Mouse (Mus musculus) lung, embryonic 14.5 days (tissue): ENCODE measurements around the gene 4933407L21Rik. TPM values are rescaled to one million over a fixed set of nuclear protein-coding genes. Genes with fewer than 3 reads are reported as not detected.

Experiments
- ATAC-seq: fragments of 200-750 bp; cut with Nextera tagmentation; 2 replicates; pipeline ENCODE4 v1.8.0; 2017; ENCODE audit warnings: mild to moderate bottlenecking, moderate TSS enrichment, moderate library complexity; ENCODE audit not compliant: insufficient read depth
- DNase-seq: peaks from one replicate; pipeline ENCODE4 v3.0.0-alpha.2; 2015
- H3K27ac ChIP-seq: fragments of 300-500 bp; sonication (generic); 2 replicates; pipeline ENCODE4 v1.5.1; 2014; ENCODE audit warnings: low read depth, mild to moderate bottlenecking, moderate library complexity
- H3K27me3 ChIP-seq: fragments of 300-500 bp; sonication (generic); 2 replicates; pipeline ENCODE4 v1.6.1; 2014; ENCODE audit warnings: low read length, control low read depth; ENCODE audit not compliant: insufficient read depth
- H3K36me3 ChIP-seq: fragments of 300-500 bp; sonication (generic); 2 replicates; pipeline ENCODE4 v1.6.1; 2014; ENCODE audit warnings: control low read depth; ENCODE audit not compliant: insufficient read depth
- H3K4me1 ChIP-seq: fragments of 300-500 bp; sonication (generic); 2 replicates; pipeline ENCODE4 v1.6.1; 2014; ENCODE audit warnings: antibody characterized with exemption, control low read depth; ENCODE audit not compliant: insufficient read depth
- H3K4me2 ChIP-seq: fragments of 300-500 bp; sonication (generic); 2 replicates; pipeline ENCODE4 v1.6.1; 2014; ENCODE audit warnings: mild to moderate bottlenecking
- H3K4me3 ChIP-seq: fragments of 300-500 bp; sonication (generic); 2 replicates; pipeline ENCODE4 v1.5.1; 2014; ENCODE audit warnings: low read depth, low read length
- H3K9ac ChIP-seq: fragments of 300-500 bp; sonication (generic); 2 replicates; pipeline ENCODE4 v1.6.1; 2014
- H3K9me3 ChIP-seq: fragments of 300-500 bp; sonication (generic); 2 replicates; pipeline ENCODE4 v1.6.1; 2016; ENCODE audit warnings: low read depth, low read length, control low read depth
- CTCF ChIP-seq: IDR thresholded peaks from 2 replicates; pipeline ENCODE4 v1.5.1; 2016; ENCODE audit warnings: antibody characterized with exemption, low read depth
- WGBS: fragments of 180-500 bp; shearing (Covaris S2); extraction: QIAGEN DNeasy Blood & Tissue Kit; methylation state at CpG from one replicate; pipeline ENCODE4 v1.1.7; 2014; 5-methylcytosine and 5-hydroxymethylcytosine counted together
- polyA plus RNA-seq: library from polyadenylated mRNA; unstranded; fragments of >200 nt; fragmentation: Nextera tagmentation; extraction: Ambion mirVana; gene quantifications from 2 replicates; pipeline ENCODE4 v1.2.1, GENCODE M21; 2014

Gene 4933407L21Rik
- polyA plus RNA-seq, 1 experiment from 2014 or later, result not detected

- Histone ChIP-seq H3K27ac (no peak overlapping the region), H3K9me3 (no peaks in the 10 kb centered on the region), H3K27me3 (no peaks in the 10 kb centered on the region), H3K4me3 (no peak overlapping the region), H3K4me2 (no peak overlapping the region), H3K9ac (no peak overlapping the region), H3K36me3 (no peaks in the 10 kb centered on the region), H3K4me1 (peaks cover 4% of the 10 kb centered on the region; the same call in 1 of the 2 replicates)
- WGBS, result 43% methylated on average over 1 of the region's 1 CpGs
- no peak for TF ChIP-seq CTCF
- ATAC-seq (no peak), DNase-seq (no peak)
These were observed 9.0 kb downstream of the 4933407L21Rik start for GRCm38 (mm10) chr1:85937323-85937722.

DNA sequence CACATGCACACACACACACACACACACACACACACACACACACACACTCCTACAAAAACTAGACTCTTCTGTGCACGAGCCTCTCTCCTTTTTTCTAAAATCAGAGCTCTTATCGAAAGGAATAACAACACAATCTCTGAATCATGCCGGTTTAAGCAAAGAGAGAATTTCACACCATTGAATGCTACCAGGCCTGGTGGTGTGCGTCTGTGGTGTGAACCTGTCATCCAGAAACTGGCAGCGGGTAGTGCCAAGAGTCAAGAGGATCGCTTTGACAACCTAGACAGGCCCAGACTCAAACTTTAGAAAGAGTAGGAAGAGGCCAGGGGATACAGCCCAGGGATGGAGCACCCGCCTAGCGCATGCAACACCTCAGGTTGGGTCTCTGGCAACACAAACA lies 14.0 kb downstream of the 4933407L21Rik start:
- Histone ChIP-seq H3K4me1 (no peaks in the 10 kb centered on the region), H3K36me3 (no peaks in the 10 kb centered on the region), H3K4me3 (no peak overlapping the region), H3K9me3 (no peaks in the 10 kb centered on the region), H3K9ac (no peak overlapping the region), H3K4me2 (no peak overlapping the region), H3K27ac (no peak overlapping the region), H3K27me3 (no peaks in the 10 kb centered on the region)
- WGBS, result 78% methylated on average over 8 of the region's 8 CpGs
- DNase-seq (no peak), ATAC-seq (no peak)
- no peak for TF ChIP-seq CTCF

DNA sequence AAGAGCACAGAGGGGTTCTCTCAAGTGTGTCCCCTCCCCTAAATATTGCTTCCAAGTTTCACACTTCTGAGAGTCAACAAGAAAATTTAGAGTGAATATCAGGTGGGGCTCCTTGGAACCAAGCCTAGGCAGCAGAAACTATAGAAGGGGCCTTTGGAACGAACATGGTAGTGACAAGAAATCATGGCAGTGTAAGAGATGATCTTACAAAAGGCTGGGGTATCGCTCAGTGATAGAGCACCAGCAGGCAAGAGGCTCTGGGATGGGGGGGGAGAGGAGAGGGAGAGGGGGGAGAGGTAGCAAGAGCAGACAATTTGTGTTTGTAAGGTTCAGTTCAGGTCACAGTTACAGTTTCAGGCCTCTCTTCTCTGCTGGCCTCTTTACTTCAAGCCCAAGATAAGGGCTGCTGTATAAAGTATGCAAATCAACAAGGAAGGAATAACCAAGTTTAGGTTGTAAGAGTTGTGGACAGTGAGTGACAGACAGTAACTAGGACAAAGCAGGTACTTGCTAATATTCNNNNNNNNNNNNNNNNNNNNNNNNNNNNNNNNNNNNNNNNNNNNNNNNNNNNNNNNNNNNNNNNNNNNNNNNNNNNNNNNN lies 20.9 kb downstream of the 4933407L21Rik start:
- Histone ChIP-seq H3K9me3 (no peaks in the 10 kb centered on the region), H3K36me3 (no peaks in the 10 kb centered on the region), H3K9ac (no peak overlapping the region), H3K4me2 (no peak overlapping the region), H3K27me3 (no peaks in the 10 kb centered on the region), H3K4me3 (no peak overlapping the region), H3K4me1 (no peaks in the 10 kb centered on the region), H3K27ac (no peak overlapping the region)
- 67% methylated on average over 2 of the region's 2 CpGs for WGBS
- no peak for TF ChIP-seq CTCF
- ATAC-seq, result no peak
- DNase-seq, result no peak

DNA sequence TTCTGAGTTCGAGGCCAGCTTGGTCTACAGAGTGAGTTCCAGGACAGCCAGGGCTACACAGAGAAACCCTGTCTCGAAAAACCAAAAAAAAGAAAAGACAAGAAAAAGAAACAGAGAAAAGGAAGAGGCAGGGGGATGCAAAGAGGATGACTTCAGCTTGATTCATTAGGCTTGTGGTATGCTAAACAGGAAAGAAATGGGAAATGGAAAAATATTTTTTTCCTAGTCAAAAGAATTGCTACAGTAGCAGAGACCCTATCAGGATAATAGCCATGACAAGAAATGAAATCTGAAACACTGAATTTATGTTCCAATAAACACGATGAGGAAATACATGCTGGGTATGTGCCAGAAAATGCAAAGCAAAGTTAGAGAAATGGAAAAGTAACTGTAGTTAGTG lies 26.9 kb downstream of the 4933407L21Rik start:
- Histone ChIP-seq H3K27ac (no peak overlapping the region), H3K27me3 (no peaks in the 10 kb centered on the region), H3K36me3 (no peaks in the 10 kb centered on the region), H3K4me3 (no peak overlapping the region), H3K9ac (no peak overlapping the region), H3K4me1 (no peaks in the 10 kb centered on the region), H3K9me3 (no peaks in the 10 kb centered on the region), H3K4me2 (no peak overlapping the region)
- WGBS, result 75% methylated on average over 3 of the region's 3 CpGs
- ATAC-seq, result no peak
- no peak for TF ChIP-seq CTCF
- DNase-seq, result peak; percentile 23

DNA sequence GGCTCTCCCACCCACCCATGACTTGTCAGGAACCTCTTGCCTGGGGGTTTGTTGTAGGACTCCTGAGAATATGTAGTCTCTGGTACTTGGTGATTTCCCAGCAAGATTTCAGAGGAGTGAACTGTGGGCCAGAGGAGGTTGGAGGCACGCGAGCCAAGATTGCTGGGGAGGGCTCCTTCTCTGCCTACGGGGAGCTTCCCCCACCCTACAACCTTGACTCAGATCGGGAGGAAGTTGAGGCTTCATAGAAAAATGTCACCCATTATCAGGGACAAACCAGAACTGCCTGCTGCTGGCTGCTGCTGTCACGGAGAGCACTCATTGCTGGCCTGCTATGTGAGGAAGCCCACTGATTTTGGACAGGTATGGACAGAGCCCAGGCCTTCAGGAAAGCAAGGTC lies 29.0 kb downstream of the 4933407L21Rik start:
- H3K4me2 ChIP-seq, result no peak overlapping the region
- WGBS, result 55% methylated on average over 5 of the region's 5 CpGs
- no peak overlapping the region for H3K9ac ChIP-seq
- ATAC-seq (no peak), DNase-seq (no peak)
- H3K4me1 ChIP-seq, result no peaks in the 10 kb centered on the region
- H3K4me3 ChIP-seq, result no peak overlapping the region
- H3K27me3 ChIP-seq, result no peaks in the 10 kb centered on the region
- no peaks in the 10 kb centered on the region for H3K36me3 ChIP-seq
- no peak for TF ChIP-seq CTCF
- no peak overlapping the region for H3K27ac ChIP-seq
- H3K9me3 ChIP-seq, result no peaks in the 10 kb centered on the region

GRCm38 (mm10) chr1:85957942-85958619 lies 29.8 kb downstream of the 4933407L21Rik start:
- no peaks in the 10 kb centered on the region for H3K36me3 ChIP-seq
- no peak overlapping the region for H3K4me3 ChIP-seq
- H3K27ac ChIP-seq, result no peak overlapping the region
- WGBS, result 50% methylated on average over 9 of the region's 9 CpGs
- no peak for DNase-seq
- ATAC-seq, result no peak
- no peaks in the 10 kb centered on the region for H3K9me3 ChIP-seq
- no peak for TF ChIP-seq CTCF
- no peaks in the 10 kb centered on the region for H3K4me1 ChIP-seq
- H3K4me2 ChIP-seq, result no peak overlapping the region
- no peaks in the 10 kb centered on the region for H3K27me3 ChIP-seq
- no peak overlapping the region for H3K9ac ChIP-seq

DNA sequence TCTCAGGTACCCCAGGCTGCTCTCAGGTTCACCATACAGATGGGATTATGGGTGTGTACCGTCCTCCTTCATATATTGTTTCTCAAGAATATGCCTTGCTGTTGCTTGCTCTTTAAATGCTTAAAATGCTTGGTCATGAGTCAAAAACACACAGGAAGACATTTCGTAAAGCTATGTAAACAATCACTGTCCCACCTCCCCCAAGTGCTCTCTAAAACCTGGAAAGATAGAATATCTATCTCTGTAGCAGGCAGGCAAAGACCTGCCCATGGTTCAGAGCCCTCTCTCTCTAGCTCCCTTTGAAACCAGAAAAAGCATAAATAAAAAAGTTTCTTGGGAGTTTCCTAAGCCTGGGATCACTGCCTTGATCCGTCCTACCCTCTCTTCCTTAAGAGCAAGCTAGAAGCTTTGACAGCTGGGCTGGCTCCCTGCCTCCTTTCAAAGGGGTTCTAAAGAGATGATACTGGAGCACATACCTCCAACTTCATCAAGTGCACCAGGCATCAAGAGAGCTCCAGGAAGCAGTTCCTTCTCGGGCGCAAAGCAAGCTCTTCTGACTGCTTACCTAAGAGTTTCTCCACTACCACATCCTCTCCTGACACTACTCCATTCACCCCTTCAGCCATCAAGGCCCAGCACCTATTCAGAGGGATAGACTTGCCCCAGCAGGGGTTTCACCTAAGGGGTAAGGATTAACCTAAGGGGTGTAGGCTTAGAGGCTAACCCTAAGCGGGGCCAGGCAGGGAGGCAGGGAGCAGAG lies 31.0 kb downstream of the 4933407L21Rik start:
- DNase-seq (no peak), ATAC-seq (no peak)
- no peak overlapping the region for H3K4me3 ChIP-seq
- H3K36me3 ChIP-seq, result no peaks in the 10 kb centered on the region
- no peaks in the 10 kb centered on the region for H3K27me3 ChIP-seq
- H3K9ac ChIP-seq, result no peak overlapping the region
- WGBS, result 48% methylated on average over 6 of the region's 6 CpGs
- no peak overlapping the region for H3K4me2 ChIP-seq
- no peak overlapping the region for H3K27ac ChIP-seq
- no peaks in the 10 kb centered on the region for H3K9me3 ChIP-seq
- TF ChIP-seq CTCF, result no peak
- no peaks in the 10 kb centered on the region for H3K4me1 ChIP-seq
